Mouse (Mus musculus) liver, postnatal 0 days (tissue): ENCODE measurements around the gene Cadm4. TPM values are rescaled to one million over a fixed set of nuclear protein-coding genes. Genes with fewer than 3 reads are reported as not detected.

Experiments used
- ATAC-seq: fragments of 200-750 bp; cut with Nextera tagmentation; 2 replicates; pipeline ENCODE4 v1.8.0; 2017; ENCODE audit warnings: mild to moderate bottlenecking, moderate library complexity
- DNase-seq: peaks from one replicate; pipeline ENCODE4 v3.0.0-alpha.2; 2016
- H3K27ac ChIP-seq: fragments of 300-500 bp; sonication (generic); 2 replicates; pipeline ENCODE4 v1.5.1; 2014; ENCODE audit warnings: antibody characterized with exemption, moderate library complexity, mild to moderate bottlenecking, low read depth
- H3K27me3 ChIP-seq: fragments of 300-500 bp; sonication (generic); 2 replicates; pipeline ENCODE4 v1.6.1; 2014; ENCODE audit warnings: low read length, control low read depth, mixed read lengths; ENCODE audit not compliant: insufficient read depth
- H3K36me3 ChIP-seq: fragments of 300-500 bp; sonication (generic); replicated peaks from 2 replicates; pipeline ENCODE4 v1.6.1; 2014; ENCODE audit warnings: mild to moderate bottlenecking, control low read depth, low read length, moderate library complexity, mixed read lengths; ENCODE audit not compliant: insufficient read depth
- H3K4me1 ChIP-seq: fragments of 300-500 bp; sonication (generic); 2 replicates; pipeline ENCODE4 v1.6.1; 2014; ENCODE audit warnings: antibody characterized with exemption, mild to moderate bottlenecking, control low read depth; ENCODE audit not compliant: insufficient read depth
- H3K4me2 ChIP-seq: fragments of 300-500 bp; sonication (generic); 2 replicates; pipeline ENCODE4 v1.6.1; 2014; ENCODE audit warnings: low read depth, mild to moderate bottlenecking, low read length, moderate library complexity, mixed read lengths
- H3K4me3 ChIP-seq: fragments of 300-500 bp; sonication (generic); 2 replicates; pipeline ENCODE4 v1.5.1; 2014; ENCODE audit warnings: low read depth, low read length
- H3K9ac ChIP-seq: fragments of 300-500 bp; sonication (generic); replicated peaks from 2 replicates; pipeline ENCODE4 v1.6.1; 2014; ENCODE audit warnings: mild to moderate bottlenecking, moderate library complexity
- H3K9me3 ChIP-seq: fragments of 300-500 bp; sonication (generic); 2 replicates; pipeline ENCODE4 v1.6.1; 2016; ENCODE audit warnings: mild to moderate bottlenecking, control low read depth, low read length, mixed read lengths
- CTCF ChIP-seq: sonication (generic); IDR thresholded peaks from 2 replicates; pipeline ENCODE4 v1.5.1; 2016; ENCODE audit warnings: antibody characterized with exemption, low read depth
- EP300 ChIP-seq: IDR thresholded peaks from 2 replicates; pipeline ENCODE4 v1.6.1; 2016; ENCODE audit warnings: antibody characterized with exemption, low read depth, mild to moderate bottlenecking
- WGBS: fragments of 180-500 bp; shearing (Covaris S2); extraction: QIAGEN DNeasy Blood & Tissue Kit; methylation state at CpG from one replicate; pipeline ENCODE4 v1.1.7; 2014; ENCODE audit not compliant: insufficient replicate concordance; 5-methylcytosine and 5-hydroxymethylcytosine counted together
- polyA plus RNA-seq: library from polyadenylated mRNA; unstranded; fragments of >200 nt; fragmentation: Nextera tagmentation; extraction: Ambion mirVana; gene quantifications from 2 replicates; pipeline ENCODE4 v1.2.1, GENCODE M21; 2015

Cadm4 gene
- polyA plus RNA-seq, 1 experiment from 2014 or later: 0.46 TPM

GRCm38 (mm10) chr7:24523723-24524122 is 41.9 kb downstream of the Cadm4 start:
- DNase-seq (no peak), ATAC-seq (no peak)
- H3K36me3 ChIP-seq: no peaks in the 10 kb centered on the region
- H3K4me3 ChIP-seq: no peak overlapping the region
- 64% methylated on average over 6 of the region's 6 CpGs for WGBS
- no peak overlapping the region for H3K9ac ChIP-seq
- no peaks in the 10 kb centered on the region for H3K9me3 ChIP-seq
- H3K27ac ChIP-seq: no peak overlapping the region
- TF ChIP-seq CTCF: no peak
- TF ChIP-seq EP300: no peak
- no peak overlapping the region for H3K4me2 ChIP-seq
- no peaks in the 10 kb centered on the region for H3K27me3 ChIP-seq
- H3K4me1 ChIP-seq: no peaks in the 10 kb centered on the region

- ATAC-seq: no peak
- Histone ChIP-seq H3K27me3 (no peaks in the 10 kb centered on the region), H3K9me3 (no peaks in the 10 kb centered on the region), H3K4me1 (peaks cover 8% of the 10 kb centered on the region), H3K36me3 (no peaks in the 10 kb centered on the region), H3K4me3 (no peak overlapping the region), H3K4me2 (no peak overlapping the region), H3K9ac (no peak overlapping the region), H3K27ac (no peak overlapping the region)
- DNase-seq: no peak
- WGBS: 79% methylated on average over 6 of the region's 6 CpGs
- TF ChIP-seq CTCF (peak; percentile 4; the same call in 1 of the 2 replicates), EP300 (no peak)
These were observed 43.2 kb downstream of the Cadm4 start for GRCm38 (mm10) chr7:24524978-24525377.

GRCm38 (mm10) chr7:24525686-24526420 is 44.0 kb downstream of the Cadm4 start:
- no peak for DNase-seq
- Histone ChIP-seq H3K4me3 (no peak overlapping the region), H3K36me3 (no peaks in the 10 kb centered on the region), H3K4me2 (no peak overlapping the region), H3K9me3 (no peaks in the 10 kb centered on the region), H3K27ac (no peak overlapping the region), H3K27me3 (no peaks in the 10 kb centered on the region), H3K9ac (no peak overlapping the region), H3K4me1 (peaks cover 8% of the 10 kb centered on the region)
- ATAC-seq: no peak
- TF ChIP-seq CTCF: no peak
- no peak for TF ChIP-seq EP300
- 86% methylated on average over 12 of the region's 12 CpGs for WGBS

GRCm38 (mm10) chr7:24528861-24529260 is 47.0 kb downstream of the Cadm4 start:
- Histone ChIP-seq H3K4me3 (no peak overlapping the region), H3K4me2 (no peak overlapping the region), H3K9me3 (no peaks in the 10 kb centered on the region), H3K36me3 (peaks cover 9% of the 10 kb centered on the region), H3K4me1 (peaks cover 17% of the 10 kb centered on the region), H3K9ac (no peak overlapping the region), H3K27ac (no peak overlapping the region), H3K27me3 (no peaks in the 10 kb centered on the region)
- TF ChIP-seq CTCF (no peak), EP300 (no peak; the same call in 1 of the 2 replicates)
- DNase-seq (no peak), ATAC-seq (no peak)
- 82% methylated on average over 11 of the region's 11 CpGs for WGBS

GRCm38 (mm10) chr7:24529580-24529979 is 47.8 kb downstream of the Cadm4 start:
- TF ChIP-seq EP300: no peak
- no peak for TF ChIP-seq CTCF
- Histone ChIP-seq H3K27me3 (no peaks in the 10 kb centered on the region), H3K9ac (peak overlapping the region; percentile 88), H3K4me1 (peaks cover 17% of the 10 kb centered on the region), H3K4me3 (peak overlapping the region; percentile 57), H3K9me3 (no peaks in the 10 kb centered on the region), H3K36me3 (peaks cover 16% of the 10 kb centered on the region), H3K27ac (peak overlapping the region; percentile 93), H3K4me2 (peak overlapping the region; percentile 99)
- ATAC-seq (no peak), DNase-seq (no peak)
- WGBS: 53% methylated on average over 11 of the region's 11 CpGs

- WGBS: under 1% methylated on average over 44 of the region's 44 CpGs
- peaks cover 17% of the 10 kb centered on the region for H3K4me1 ChIP-seq
- peaks cover 20% of the 10 kb centered on the region for H3K36me3 ChIP-seq
- H3K9ac ChIP-seq: peak within 1 kb of the TSS; percentile 88
- DNase-seq (peak; percentile 97), ATAC-seq (peak; percentile 96)
- no peaks in the 10 kb centered on the region for H3K27me3 ChIP-seq
- TF ChIP-seq EP300: no peak
- H3K27ac ChIP-seq: peak within 1 kb of the TSS; percentile 93
- H3K4me2 ChIP-seq: peak within 1 kb of the TSS; percentile 99
- H3K9me3 ChIP-seq: no peaks in the 10 kb centered on the region
- peak within 1 kb of the TSS; percentile 57 for H3K4me3 ChIP-seq
These were observed 48.5 kb downstream of the Cadm4 start, which contains the start of gene Irgq for GRCm38 (mm10) chr7:24530062-24530931. Gene Irgq (plus strand): TSS chr7:24530689.
